Mouse (Mus musculus) kidney, postnatal 14 days (tissue): ENCODE measurements around the gene Myzap.
A peak's percentile ranks its signal among the peaks of the same experiment; 100 is the strongest.

ENCODE experiments used
- DNase-seq: peaks from one replicate; pipeline ENCODE4 v3.0.0; 2022; ENCODE audit warnings: mixed read lengths

Gene Myzap

GRCm38 (mm10) chr9:71478596-71478995 lies 113.6 kb downstream of the Myzap start:
- no peak for DNase-seq

DNA sequence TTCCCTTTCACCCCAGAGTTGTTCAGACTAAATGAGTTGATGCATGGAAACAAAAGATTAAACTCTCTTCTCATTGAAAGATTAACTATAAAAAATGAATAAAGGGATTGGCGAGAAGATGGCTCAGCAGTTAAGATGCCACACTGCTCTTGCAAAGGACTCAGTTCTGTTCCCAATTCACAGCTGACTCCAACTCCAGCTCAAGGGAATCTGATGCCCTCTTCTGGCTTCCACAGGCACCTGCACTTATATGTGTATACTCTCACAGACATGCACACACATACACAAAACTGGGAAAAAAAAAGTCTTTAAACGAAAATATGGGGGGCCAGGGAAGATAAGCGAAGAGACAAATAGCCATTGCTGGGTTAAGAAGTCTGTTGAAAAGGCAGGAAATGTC lies 115.6 kb downstream of the Myzap start:
- DNase-seq, result no peak

GRCm38 (mm10) chr9:71475536-71475935 lies 116.6 kb downstream of the Myzap start:
- no peak for DNase-seq

- DNase-seq, result no peak
These were observed 124.7 kb downstream of the Myzap start for GRCm38 (mm10) chr9:71467434-71467833.

GRCm38 (mm10) chr9:71466111-71466510 lies 126.0 kb downstream of the Myzap start:
- peak; percentile 58 for DNase-seq

DNA sequence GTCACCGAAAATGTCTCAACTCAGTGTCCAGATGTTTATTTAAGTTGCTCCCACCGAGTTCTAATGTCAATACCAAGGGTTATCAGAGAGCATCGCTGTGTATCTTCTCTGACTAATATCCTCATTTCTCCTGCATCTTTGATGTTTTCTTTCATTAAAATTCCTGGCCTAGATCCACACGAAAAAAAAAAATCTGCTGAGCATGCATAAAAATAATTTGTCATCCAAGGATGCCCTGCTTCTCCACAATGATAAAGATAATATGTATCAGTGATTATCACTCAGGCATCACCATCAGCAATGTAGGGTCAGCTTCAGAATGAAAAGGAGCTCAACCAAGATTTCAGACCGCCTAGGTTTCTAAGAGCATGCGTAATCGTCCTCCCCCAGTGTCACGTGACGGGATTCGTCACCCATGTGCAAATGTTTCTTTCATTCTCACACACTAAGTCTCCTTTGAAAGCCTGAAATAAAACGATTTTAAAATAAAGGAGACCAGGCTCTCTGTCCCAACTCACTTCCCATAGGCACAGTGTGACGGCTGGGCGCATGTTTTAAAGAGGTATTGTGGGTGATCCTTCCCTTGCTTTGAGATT lies 129.0 kb downstream of the Myzap start:
- DNase-seq, result no peak

- peak; percentile 43 for DNase-seq
These were observed 135.4 kb downstream of the Myzap start for GRCm38 (mm10) chr9:71456738-71457137.
